Mouse (Mus musculus) midbrain, postnatal 0 days (tissue): ENCODE data around the gene Fut8. TPM values are rescaled to one million over a fixed set of nuclear protein-coding genes. Genes with fewer than 3 reads are reported as not detected.

Source experiments
- ATAC-seq: fragments of 200-750 bp; cut with Nextera tagmentation; 2 replicates; pipeline ENCODE4 v1.8.0; 2017; ENCODE audit warnings: moderate number of reproducible peaks, mild to moderate bottlenecking, moderate TSS enrichment, moderate library complexity; ENCODE audit not compliant: low FRiP score
- DNase-seq: peaks from one replicate; pipeline ENCODE4 v3.0.0-alpha.2; 2015; ENCODE audit warnings: low spot score
- H3K27ac ChIP-seq: fragments of 300-500 bp; sonication (generic); 2 replicates; pipeline ENCODE4 v1.5.1; 2014; ENCODE audit warnings: low read depth, mild to moderate bottlenecking, low read length, mixed read lengths
- H3K27me3 ChIP-seq: fragments of 300-500 bp; sonication (generic); 2 replicates; pipeline ENCODE4 v1.6.1; 2014; ENCODE audit warnings: low read length, control low read depth, mixed read lengths; ENCODE audit not compliant: insufficient read depth
- H3K36me3 ChIP-seq: fragments of 300-500 bp; sonication (generic); 2 replicates; pipeline ENCODE4 v1.6.1; 2014; ENCODE audit warnings: low read length, control low read depth, mixed read lengths; ENCODE audit not compliant: insufficient read depth
- H3K4me1 ChIP-seq: fragments of 300-500 bp; sonication (generic); 2 replicates; pipeline ENCODE4 v1.6.1; 2014; ENCODE audit warnings: mild to moderate bottlenecking, control low read depth, antibody characterized with exemption, low read length, mixed read lengths; ENCODE audit not compliant: insufficient read depth
- H3K4me2 ChIP-seq: fragments of 300-500 bp; sonication (generic); 2 replicates; pipeline ENCODE4 v1.6.1; 2014; ENCODE audit warnings: low read depth, mild to moderate bottlenecking, low read length, mixed read lengths; ENCODE audit not compliant: poor library complexity, severe bottlenecking
- H3K4me3 ChIP-seq: fragments of 300-500 bp; sonication (generic); 2 replicates; pipeline ENCODE4 v1.5.1; 2014; ENCODE audit warnings: low read depth, mild to moderate bottlenecking, low read length, moderate library complexity
- H3K9ac ChIP-seq: fragments of 300-500 bp; sonication (generic); replicated peaks from 2 replicates; pipeline ENCODE4 v1.6.1; 2014; ENCODE audit warnings: mild to moderate bottlenecking, low read length, moderate library complexity, mixed read lengths; ENCODE audit not compliant: poor library complexity, severe bottlenecking
- H3K9me3 ChIP-seq: fragments of 300-500 bp; sonication (generic); 2 replicates; pipeline ENCODE4 v1.6.1; 2016; ENCODE audit warnings: low read length, control low read depth
- CTCF ChIP-seq: IDR thresholded peaks from 2 replicates; pipeline ENCODE4 v1.5.1; 2016; ENCODE audit warnings: antibody characterized with exemption, mild to moderate bottlenecking
- WGBS: fragments of 180-500 bp; shearing (Covaris S2); extraction: QIAGEN DNeasy Blood & Tissue Kit; methylation state at CpG from one replicate; pipeline ENCODE4 v1.1.7; 2014; 5-methylcytosine and 5-hydroxymethylcytosine counted together
- polyA plus RNA-seq: library from polyadenylated mRNA; unstranded; fragments of >200 nt; fragmentation: Nextera tagmentation; extraction: Ambion mirVana; gene quantifications from 2 replicates; pipeline ENCODE4 v1.2.1, GENCODE M21; 2015
- total RNA-seq: library from RNA; depleted of rRNA; stranded (reverse); fragments of >200 nt; gene quantifications from 2 replicates; pipeline ENCODE4 v1.2.3, GENCODE M21; 2014

Gene Fut8
- total and polyA plus RNA-seq, 2 experiments from 2014 or later, result 62.3 to 74.1 TPM

GRCm38 (mm10) chr12:77305502-77305901, 67.6 kb downstream of the Fut8 start:
- no peak for DNase-seq
- H3K27ac ChIP-seq, result no peak overlapping the region
- H3K36me3 ChIP-seq, result no peaks in the 10 kb centered on the region
- H3K27me3 ChIP-seq, result no peaks in the 10 kb centered on the region
- no peak for ATAC-seq
- no peak overlapping the region for H3K9ac ChIP-seq
- no peaks in the 10 kb centered on the region for H3K9me3 ChIP-seq
- no peak overlapping the region for H3K4me2 ChIP-seq
- no peaks in the 10 kb centered on the region for H3K4me1 ChIP-seq
- no peak for TF ChIP-seq CTCF
- no peak overlapping the region for H3K4me3 ChIP-seq
- WGBS, result 93% methylated on average over 3 of the region's 3 CpGs

- ATAC-seq (no peak), DNase-seq (no peak)
- WGBS, result 86% methylated on average over 3 of the region's 3 CpGs
- Histone ChIP-seq H3K9ac (no peak overlapping the region), H3K9me3 (no peaks in the 10 kb centered on the region), H3K27me3 (no peaks in the 10 kb centered on the region), H3K36me3 (no peaks in the 10 kb centered on the region), H3K27ac (no peak overlapping the region), H3K4me3 (no peak overlapping the region), H3K4me2 (no peak overlapping the region), H3K4me1 (no peaks in the 10 kb centered on the region)
- no peak for TF ChIP-seq CTCF
Measured at GRCm38 (mm10) chr12:77306759-77307314, 68.9 kb downstream of the Fut8 start.

- Histone ChIP-seq H3K36me3 (no peaks in the 10 kb centered on the region), H3K4me1 (no peaks in the 10 kb centered on the region), H3K4me3 (no peak overlapping the region), H3K27me3 (no peaks in the 10 kb centered on the region), H3K4me2 (no peak overlapping the region), H3K27ac (no peak overlapping the region), H3K9me3 (no peaks in the 10 kb centered on the region), H3K9ac (no peak overlapping the region)
- no peak for DNase-seq
- no peak for ATAC-seq
- no peak for TF ChIP-seq CTCF
Measured at GRCm38 (mm10) chr12:77309507-77309906, 71.6 kb downstream of the Fut8 start.

GRCm38 (mm10) chr12:77313502-77313901, 75.6 kb downstream of the Fut8 start:
- Histone ChIP-seq H3K4me3 (no peak overlapping the region), H3K4me1 (no peaks in the 10 kb centered on the region), H3K27me3 (no peaks in the 10 kb centered on the region), H3K9ac (no peak overlapping the region), H3K4me2 (no peak overlapping the region), H3K27ac (no peak overlapping the region), H3K36me3 (no peaks in the 10 kb centered on the region), H3K9me3 (no peaks in the 10 kb centered on the region)
- TF ChIP-seq CTCF, result no peak
- ATAC-seq (no peak), DNase-seq (no peak)

- no peak overlapping the region for H3K27ac ChIP-seq
- 66% methylated on average over 3 of the region's 3 CpGs for WGBS
- H3K9ac ChIP-seq, result no peak overlapping the region
- TF ChIP-seq CTCF, result no peak
- H3K9me3 ChIP-seq, result no peaks in the 10 kb centered on the region
- H3K4me2 ChIP-seq, result no peak overlapping the region
- H3K4me1 ChIP-seq, result no peaks in the 10 kb centered on the region
- H3K27me3 ChIP-seq, result no peaks in the 10 kb centered on the region
- DNase-seq, result no peak
- no peak overlapping the region for H3K4me3 ChIP-seq
- no peaks in the 10 kb centered on the region for H3K36me3 ChIP-seq
- ATAC-seq, result no peak
Measured at GRCm38 (mm10) chr12:77324142-77324541, 86.2 kb downstream of the Fut8 start.

- WGBS, result 72% methylated on average over 1 of the region's 1 CpGs
- Histone ChIP-seq H3K4me3 (no peak overlapping the region), H3K27me3 (no peaks in the 10 kb centered on the region), H3K4me2 (no peak overlapping the region), H3K27ac (no peak overlapping the region), H3K4me1 (no peaks in the 10 kb centered on the region), H3K9me3 (no peaks in the 10 kb centered on the region), H3K9ac (no peak overlapping the region), H3K36me3 (no peaks in the 10 kb centered on the region)
- no peak for DNase-seq
- TF ChIP-seq CTCF, result no peak
- ATAC-seq, result no peak
Measured at GRCm38 (mm10) chr12:77346521-77346920, 108.6 kb downstream of the Fut8 start.
